Mouse (Mus musculus) kidney, embryonic 15.5 days (tissue): ENCODE results near the gene Tmem164. TPM values are rescaled to one million over a fixed set of nuclear protein-coding genes. Genes with fewer than 3 reads are reported as not detected.
"Not testable (repeated sequence)": the region's sequence is repeated elsewhere in the genome, so short reads cannot be mapped to it uniquely, and the experiment has no call there.

Experiments used
- ATAC-seq: fragments of 200-750 bp; cut with Nextera tagmentation; replicated peaks from 2 replicates; pipeline ENCODE4 v1.8.0; 2017; ENCODE audit warnings: moderate TSS enrichment; ENCODE audit not compliant: low FRiP score
- H3K27ac ChIP-seq: fragments of 300-500 bp; sonication (generic); 2 replicates; pipeline ENCODE4 v1.5.1; 2015; ENCODE audit warnings: mild to moderate bottlenecking, inconsistent platforms
- H3K27me3 ChIP-seq: fragments of 300-500 bp; sonication (generic); 2 replicates; pipeline ENCODE4 v1.6.1; 2015; ENCODE audit warnings: inconsistent platforms
- H3K36me3 ChIP-seq: fragments of 300-500 bp; sonication (generic); 2 replicates; pipeline ENCODE4 v1.6.1; 2015; ENCODE audit warnings: inconsistent platforms
- H3K4me1 ChIP-seq: fragments of 300-500 bp; sonication (generic); 2 replicates; pipeline ENCODE4 v1.6.1; 2015; ENCODE audit warnings: inconsistent platforms
- H3K4me2 ChIP-seq: fragments of 300-500 bp; sonication (generic); 2 replicates; pipeline ENCODE4 v1.6.1; 2015; ENCODE audit warnings: moderate library complexity, mild to moderate bottlenecking, inconsistent platforms
- H3K4me3 ChIP-seq: fragments of 300-500 bp; sonication (generic); replicated peaks from 2 replicates; pipeline ENCODE4 v1.5.1; 2015; ENCODE audit warnings: mild to moderate bottlenecking, inconsistent platforms
- H3K9ac ChIP-seq: fragments of 300-500 bp; sonication (generic); 2 replicates; pipeline ENCODE4 v1.6.1; 2015; ENCODE audit warnings: mild to moderate bottlenecking, inconsistent platforms
- H3K9me3 ChIP-seq: fragments of 300-500 bp; sonication (generic); replicated peaks from 2 replicates; pipeline ENCODE4 v1.6.1; 2016; ENCODE audit warnings: inconsistent platforms
- WGBS: fragments of 180-500 bp; shearing (Covaris S2); methylation state at CpG from one replicate; pipeline ENCODE4 v1.1.7; 2015; ENCODE audit warnings: mixed read lengths; 5-methylcytosine and 5-hydroxymethylcytosine counted together
- polyA plus RNA-seq: library from polyadenylated mRNA; unstranded; fragments of >200 nt; fragmentation: Nextera tagmentation; extraction: Ambion mirVana; gene quantifications from 2 replicates; pipeline ENCODE4 v1.2.1, GENCODE M21; 2015

Tmem164 gene
- polyA plus RNA-seq = 51.2 and 55.7 TPM in 2 replicates

- peak within 1 kb of the TSS; percentile 69 for H3K4me2 ChIP-seq
- H3K9ac ChIP-seq = peak within 1 kb of the TSS; percentile 56
- H3K36me3 ChIP-seq = no peaks in the 10 kb centered on the region
- peak; percentile 84 for ATAC-seq
- H3K27me3 ChIP-seq = peaks cover 27% of the 10 kb centered on the region
- 16% methylated on average over 23 of the region's 38 CpGs for WGBS
- H3K4me1 ChIP-seq = peaks cover 34% of the 10 kb centered on the region
- no peaks in the 10 kb centered on the region for H3K9me3 ChIP-seq
- H3K27ac ChIP-seq = peak within 1 kb of the TSS; percentile 97
- H3K4me3 ChIP-seq = peak within 1 kb of the TSS; percentile 61
Observed at GRCm38 (mm10) chrX:142681056-142681615, at the start of gene Tmem164. Gene Tmem164, plus strand, starts transcription at chrX:142681406.

GRCm38 (mm10) chrX:142632990-142633389 is 48.2 kb upstream of the Tmem164 start:
- not testable (repeated sequence) for H3K9me3 ChIP-seq, H3K4me3 ChIP-seq, H3K36me3 ChIP-seq, H3K9ac ChIP-seq, H3K4me1 ChIP-seq, H3K27ac ChIP-seq
- peak; percentile 54 for ATAC-seq
- Histone ChIP-seq H3K4me2 (peak overlapping the region; percentile 30; the same call in 1 of the 2 replicates), H3K27me3 (peaks cover 30% of the 10 kb centered on the region)
- 40% methylated on average over 12 of the region's 19 CpGs for WGBS

GRCm38 (mm10) chrX:142647202-142647601 is 34.0 kb upstream of the Tmem164 start:
- peaks cover 22% of the 10 kb centered on the region for H3K27me3 ChIP-seq
- no peak overlapping the region for H3K4me2 ChIP-seq
- 71% methylated on average over 1 of the region's 1 CpGs for WGBS
- H3K9ac ChIP-seq = no peak overlapping the region
- H3K27ac ChIP-seq = no peak overlapping the region
- no peak for ATAC-seq
- H3K4me3 ChIP-seq = no peak overlapping the region
- no peaks in the 10 kb centered on the region for H3K4me1 ChIP-seq
- H3K9me3 ChIP-seq = no peaks in the 10 kb centered on the region
- no peaks in the 10 kb centered on the region for H3K36me3 ChIP-seq

GRCm38 (mm10) chrX:142650117-142650764 is 31.0 kb upstream of the Tmem164 start:
- Histone ChIP-seq H3K9ac (no peak overlapping the region), H3K4me1 (no peaks in the 10 kb centered on the region), H3K9me3 (no peaks in the 10 kb centered on the region), H3K36me3 (no peaks in the 10 kb centered on the region), H3K27me3 (peaks cover 27% of the 10 kb centered on the region), H3K4me2 (no peak overlapping the region), H3K4me3 (no peak overlapping the region), H3K27ac (no peak overlapping the region)
- 60% methylated on average over 6 of the region's 6 CpGs for WGBS
- ATAC-seq = no peak

GRCm38 (mm10) chrX:142664704-142665422 is 16.3 kb upstream of the Tmem164 start:
- peak overlapping the region; percentile 71 for H3K27ac ChIP-seq
- WGBS = 64% methylated on average over 4 of the region's 4 CpGs
- H3K4me3 ChIP-seq = no peak overlapping the region
- H3K9me3 ChIP-seq = no peaks in the 10 kb centered on the region
- peaks cover 4% of the 10 kb centered on the region; the same call in 1 of the 2 replicates for H3K4me1 ChIP-seq
- peaks cover 24% of the 10 kb centered on the region for H3K27me3 ChIP-seq
- H3K4me2 ChIP-seq = no peak overlapping the region
- H3K36me3 ChIP-seq = no peaks in the 10 kb centered on the region
- no peak overlapping the region for H3K9ac ChIP-seq
- ATAC-seq = no peak

- Histone ChIP-seq H3K4me1 (peaks cover 4% of the 10 kb centered on the region; the same call in 1 of the 2 replicates), H3K9ac (no peak overlapping the region), H3K27me3 (peaks cover 30% of the 10 kb centered on the region), H3K27ac (peak overlapping the region; percentile 71), H3K4me3 (no peak overlapping the region), H3K9me3 (no peaks in the 10 kb centered on the region), H3K4me2 (no peak overlapping the region), H3K36me3 (no peaks in the 10 kb centered on the region)
- no peak for ATAC-seq
Observed at GRCm38 (mm10) chrX:142665423-142665805, 15.8 kb upstream of the Tmem164 start.

GRCm38 (mm10) chrX:142669312-142670091 is 11.7 kb upstream of the Tmem164 start:
- H3K9ac ChIP-seq = no peak overlapping the region
- peak; percentile 62; the same call in 1 of the 2 replicates for ATAC-seq
- WGBS = 51% methylated on average over 9 of the region's 9 CpGs

GRCm38 (mm10) chrX:142670121-142670520 is 11.1 kb upstream of the Tmem164 start:
- WGBS = 47% methylated on average over 3 of the region's 3 CpGs
- ATAC-seq = no peak

More at GRCm38 (mm10) chrX:142669312-142670091, 11.7 kb upstream of the Tmem164 start:
- Histone ChIP-seq H3K4me3 (no peak overlapping the region), H3K9me3 (no peaks in the 10 kb centered on the region), H3K4me1 (peaks cover 4% of the 10 kb centered on the region; the same call in 1 of the 2 replicates), H3K4me2 (no peak overlapping the region), H3K27ac (no peak overlapping the region), H3K36me3 (no peaks in the 10 kb centered on the region), H3K27me3 (peaks cover 37% of the 10 kb centered on the region)

GRCm38 (mm10) chrX:142671141-142671540 is 10.1 kb upstream of the Tmem164 start:
- no peaks in the 10 kb centered on the region for H3K9me3 ChIP-seq
- H3K27ac ChIP-seq = no peak overlapping the region
- no peak overlapping the region for H3K9ac ChIP-seq
- 94% methylated on average over 1 of the region's 1 CpGs for WGBS
- peaks cover 4% of the 10 kb centered on the region; the same call in 1 of the 2 replicates for H3K4me1 ChIP-seq
- H3K4me3 ChIP-seq = no peak overlapping the region
- H3K4me2 ChIP-seq = no peak overlapping the region
- H3K27me3 ChIP-seq = peaks cover 23% of the 10 kb centered on the region
- ATAC-seq = no peak
- no peaks in the 10 kb centered on the region for H3K36me3 ChIP-seq

More at GRCm38 (mm10) chrX:142670121-142670520, 11.1 kb upstream of the Tmem164 start:
- no peaks in the 10 kb centered on the region for H3K9me3 ChIP-seq
- H3K36me3 ChIP-seq = no peaks in the 10 kb centered on the region
- H3K27me3 ChIP-seq = peaks cover 32% of the 10 kb centered on the region
- H3K4me2 ChIP-seq = no peak overlapping the region
- H3K27ac ChIP-seq = no peak overlapping the region
- no peak overlapping the region for H3K4me3 ChIP-seq
- H3K4me1 ChIP-seq = peaks cover 4% of the 10 kb centered on the region; the same call in 1 of the 2 replicates
- no peak overlapping the region for H3K9ac ChIP-seq

GRCm38 (mm10) chrX:142672701-142673100 is 8.5 kb upstream of the Tmem164 start:
- H3K36me3 ChIP-seq = no peaks in the 10 kb centered on the region
- peaks cover 4% of the 10 kb centered on the region; the same call in 1 of the 2 replicates for H3K4me1 ChIP-seq
- H3K27ac ChIP-seq = no peak overlapping the region
- H3K4me3 ChIP-seq = no peak overlapping the region
- peaks cover 26% of the 10 kb centered on the region for H3K27me3 ChIP-seq
- no peak overlapping the region for H3K4me2 ChIP-seq
- H3K9me3 ChIP-seq = no peaks in the 10 kb centered on the region
- WGBS = 83% methylated on average over 1 of the region's 1 CpGs
- ATAC-seq = no peak
- no peak overlapping the region for H3K9ac ChIP-seq

GRCm38 (mm10) chrX:142677193-142677592 is 4.0 kb upstream of the Tmem164 start:
- Histone ChIP-seq H3K4me1 (peaks cover 6% of the 10 kb centered on the region; the same call in 1 of the 2 replicates), H3K9ac (no peak overlapping the region), H3K27ac (no peak overlapping the region), H3K9me3 (no peaks in the 10 kb centered on the region), H3K27me3 (peaks cover 16% of the 10 kb centered on the region), H3K36me3 (no peaks in the 10 kb centered on the region), H3K4me2 (no peak overlapping the region), H3K4me3 (no peak overlapping the region)
- ATAC-seq = no peak
- 64% methylated on average over 3 of the region's 3 CpGs for WGBS
